24 mouse cellular contexts compared by ENCODE assay signal in genomic region chr10:125995701-125996100, GRCm38 (mm10). TPM values are rescaled to one million over a fixed set of nuclear protein-coding genes. Genes with fewer than 3 reads are reported as not detected.
DNase-seq lines count a peak whose midpoint lies in the region; ATAC-seq and TF ChIP-seq lines count a peak whose summit lies in the region.
"Had no signal": no experiment of that assay in that cellular context is flagged by ENCODE, and none has a peak within 500 bp of the region (broad histone marks: within the 10 kb centered on the region; RNA-seq: fewer than 3 reads in every experiment).

No protein-coding gene starts in this region.

- no peak for TF ChIP-seq POLR2A in heart, adult 2 months (IDR thresholded peaks at IDR 0.05; ENCODE audit: insufficient read depth, low read depth, low read length)

- WGBS in heart, adult 2 months: 93% methylated on average over 6 of the region's 6 CpGs
- 61% methylated on average over 6 of the region's 6 CpGs for WGBS in limb, embryonic 15.5 days

- peaks cover 1% of the 10 kb centered on the region; the same call in 1 of the 2 replicates for H3K4me1 ChIP-seq in heart, adult 2 months (ENCODE audit: control insufficient read depth, insufficient read depth, low read length)
- H3K4me1 ChIP-seq in limb, embryonic 15.5 days: peaks cover 36% of the 10 kb centered on the region

- no peaks in the 10 kb centered on the region for H3K79me2 ChIP-seq in heart, adult 2 months (replicated peaks; ENCODE audit: control insufficient read depth, insufficient read depth, low read length)

- H3K27ac ChIP-seq in heart, adult 2 months: no peak overlapping the region
- H3K27ac ChIP-seq in limb, embryonic 15.5 days: peak overlapping the region; percentile 50; the same call in 1 of the 2 replicates
- H3K27ac ChIP-seq: embryonic facial prominence, embryonic 12.5 days; forebrain, embryonic 12.5 days; forebrain, embryonic 15.5 days; hindbrain, embryonic 12.5 days; hindbrain, embryonic 15.5 days had no signal

- TF ChIP-seq CTCF in heart, adult 2 months (IDR thresholded peaks at IDR 0.05): no peak

- H3K4me3 ChIP-seq in heart, adult 2 months: no peak overlapping the region
- no peak overlapping the region for H3K4me3 ChIP-seq in limb, embryonic 15.5 days
- H3K4me3 ChIP-seq: embryonic facial prominence, embryonic 12.5 days; erythroblast, embryonic 14.5 days; forebrain, embryonic 12.5 days; forebrain, embryonic 15.5 days; hindbrain, embryonic 12.5 days; hindbrain, embryonic 15.5 days had no signal

- TF ChIP-seq EP300 in heart, adult 2 months (IDR thresholded peaks at IDR 0.05; ENCODE audit: insufficient read depth, low read depth, low read length): no peak

- no peaks in the 10 kb centered on the region for H3K36me3 ChIP-seq in heart, adult 2 months (ENCODE audit: control insufficient read depth, insufficient read depth, low read length)
- H3K36me3 ChIP-seq in limb, embryonic 15.5 days: peaks cover 49% of the 10 kb centered on the region
- H3K36me3 ChIP-seq: forebrain, embryonic 15.5 days; G1E; hindbrain, embryonic 15.5 days had no signal

- no peaks in the 10 kb centered on the region for H3K27me3 ChIP-seq in heart, adult 2 months (ENCODE audit: control insufficient read depth, insufficient read depth, low read length)
- no peaks in the 10 kb centered on the region for H3K27me3 ChIP-seq in limb, embryonic 15.5 days
- H3K27me3 ChIP-seq: CH12.LX; embryonic facial prominence, embryonic 12.5 days; hindbrain, embryonic 12.5 days; hindbrain, embryonic 15.5 days had no signal

- DNase-seq in heart, adult 11 months: peak; percentile 62
- no peak for DNase-seq in heart, adult 2 months
- peak; percentile 6 for DNase-seq in retina, postnatal 1 day
- no peak for DNase-seq in retina, embryonic 14.5 days (ENCODE audit: low spot score)
- DNase-seq in embryo, embryonic 11 days: no peak
- DNase-seq: adrenal gland, adult 8-10 months; adrenal gland, postnatal 25 days; B cell, adult 2 months; cerebellum, adult 11-12 months; cerebellum, adult 8-10 months; cerebellum, postnatal 10 days; cerebellum, postnatal 36 days; gastrocnemius, postnatal 25 days had no signal

- intact Hi-C loops in heart, adult 2 months (cut with DNase I): loop anchor here (5.0 to 10.0 kb wide), 2 partner anchors 208 to 271 kb away; no protein-coding TSS in a partner anchor

- no peak for ATAC-seq in limb, embryonic 15.5 days (ENCODE audit: insufficient number of reproducible peaks, low FRiP score, low TSS enrichment, low read depth)
- ATAC-seq: activated CD4-positive, CD25-positive, alpha-beta regulatory T cell, adult 4 months; forebrain, embryonic 15.5 days had no signal

- H3K9ac ChIP-seq in heart, adult 2 months (ENCODE audit: low read depth, low read length): no peak overlapping the region
- H3K9ac ChIP-seq in limb, embryonic 15.5 days: no peak overlapping the region
- H3K9ac ChIP-seq: embryonic facial prominence, embryonic 12.5 days; forebrain, embryonic 12.5 days; forebrain, embryonic 15.5 days; hindbrain, embryonic 12.5 days; hindbrain, embryonic 15.5 days had no signal

- H3K9me3 ChIP-seq in limb, embryonic 15.5 days: no peaks in the 10 kb centered on the region
- H3K9me3 ChIP-seq: embryonic facial prominence, embryonic 12.5 days; forebrain, embryonic 12.5 days; forebrain, embryonic 15.5 days; hindbrain, embryonic 12.5 days; hindbrain, embryonic 15.5 days had no signal

- H3K4me2 ChIP-seq in limb, embryonic 15.5 days: no peak overlapping the region
- H3K4me2 ChIP-seq: embryonic facial prominence, embryonic 12.5 days; forebrain, embryonic 12.5 days; forebrain, embryonic 15.5 days; heart, embryonic 11.5 days; hindbrain, embryonic 12.5 days; hindbrain, embryonic 15.5 days had no signal

RNA-seq across cellular contexts. Expression of gene Lrig3, which starts 29.7 kb away (rescaled TPM):
- 1 to 10 TPM; 1.4 to 2.2 TPM for total RNA-seq in heart, adult 2 months (2021)
- polyA plus RNA-seq in heart, adult 2 months (2012; rRNA removed): 1.3 and 1.7 TPM in 2 replicates
- 25.7 and 34.8 TPM in 2 replicates for polyA plus RNA-seq in limb, embryonic 15.5 days (2015; fragmentation: Nextera tagmentation; extraction: Ambion mirVana)
- total RNA-seq: CH12.LX had no signal
- polyA plus RNA-seq: activated CD4-positive, CD25-positive, alpha-beta regulatory T cell, adult 4 months; erythroblast, embryonic 14.5 days; G1E had no signal

Comparison
In these comparisons a context has a peak if more than half of its experiments do, and no peak if none do; other contexts are left out.
1. DNase-seq: peak in heart, adult 11 months (single experiment) and retina, postnatal 1 day (single experiment); none in heart, adult 2 months (0 of 2), retina, embryonic 14.5 days (single experiment) and embryo, embryonic 11 days (single experiment).